Mouse (Mus musculus) MEL-GATA-1-ER (cell line): Measurements from ENCODE around the gene Zic1.

Experiments
- DNase-seq: peaks from one replicate; pipeline ENCODE4 v3.0.0-alpha.2; 2012; ENCODE audit warnings: low read depth; ENCODE audit errors: extremely low read depth

Zic1 gene

GRCm38 (mm10) chr9:91365664-91366063, at the start of gene Zic1:
Gene Zic1, minus strand, starts transcription at chr9:91365810.
- no peak for DNase-seq

GRCm38 (mm10) chr9:91414007-91414661, 48.5 kb upstream of the Zic1 start:
- DNase-seq = no peak

- DNase-seq = no peak
Measured at GRCm38 (mm10) chr9:91409771-91410170, 44.2 kb upstream of the Zic1 start.

GRCm38 (mm10) chr9:91406258-91406763, 40.7 kb upstream of the Zic1 start:
- no peak for DNase-seq

GRCm38 (mm10) chr9:91405753-91406178, 40.2 kb upstream of the Zic1 start:
- DNase-seq = no peak

- no peak for DNase-seq
Measured at GRCm38 (mm10) chr9:91404905-91405752, 39.5 kb upstream of the Zic1 start.

GRCm38 (mm10) chr9:91404229-91404628, 38.6 kb upstream of the Zic1 start:
- DNase-seq = no peak

- no peak for DNase-seq
Measured at GRCm38 (mm10) chr9:91401471-91401870, 35.9 kb upstream of the Zic1 start.

- no peak for DNase-seq
Measured at GRCm38 (mm10) chr9:91400482-91401093, 35.0 kb upstream of the Zic1 start.

- DNase-seq = no peak
Measured at GRCm38 (mm10) chr9:91399976-91400375, 34.4 kb upstream of the Zic1 start.

GRCm38 (mm10) chr9:91395066-91395772, 29.6 kb upstream of the Zic1 start:
- no peak for DNase-seq

GRCm38 (mm10) chr9:91394211-91394646, 28.6 kb upstream of the Zic1 start:
- DNase-seq = no peak

- DNase-seq = no peak
Measured at GRCm38 (mm10) chr9:91393376-91394068, 27.9 kb upstream of the Zic1 start.

GRCm38 (mm10) chr9:91388173-91388572, 22.6 kb upstream of the Zic1 start:
- DNase-seq = no peak

- no peak for DNase-seq
Measured at GRCm38 (mm10) chr9:91387740-91388080, 22.1 kb upstream of the Zic1 start.

GRCm38 (mm10) chr9:91386891-91387739, 21.5 kb upstream of the Zic1 start:
- no peak for DNase-seq

- no peak for DNase-seq
Measured at GRCm38 (mm10) chr9:91386502-91386890, 20.9 kb upstream of the Zic1 start.

- DNase-seq = no peak
Measured at GRCm38 (mm10) chr9:91385561-91386430, 20.2 kb upstream of the Zic1 start.
